Mouse (Mus musculus) urinary bladder, postnatal 36 days (tissue): ENCODE results near the gene Reep3.
A peak's percentile ranks its signal among the peaks of the same experiment; 100 is the strongest.
"Not testable (repeated sequence)": the region's sequence is repeated elsewhere in the genome, so short reads cannot be mapped to it uniquely, and the experiment has no call there.

ENCODE experiments used
- DNase-seq, 2 experiments: peaks; one replicate each; pipeline ENCODE4 v3.0.0; 2022; ENCODE audit warnings: low spot score in 2 of 2, mixed read lengths in 1 of 2

Gene Reep3

DNA sequence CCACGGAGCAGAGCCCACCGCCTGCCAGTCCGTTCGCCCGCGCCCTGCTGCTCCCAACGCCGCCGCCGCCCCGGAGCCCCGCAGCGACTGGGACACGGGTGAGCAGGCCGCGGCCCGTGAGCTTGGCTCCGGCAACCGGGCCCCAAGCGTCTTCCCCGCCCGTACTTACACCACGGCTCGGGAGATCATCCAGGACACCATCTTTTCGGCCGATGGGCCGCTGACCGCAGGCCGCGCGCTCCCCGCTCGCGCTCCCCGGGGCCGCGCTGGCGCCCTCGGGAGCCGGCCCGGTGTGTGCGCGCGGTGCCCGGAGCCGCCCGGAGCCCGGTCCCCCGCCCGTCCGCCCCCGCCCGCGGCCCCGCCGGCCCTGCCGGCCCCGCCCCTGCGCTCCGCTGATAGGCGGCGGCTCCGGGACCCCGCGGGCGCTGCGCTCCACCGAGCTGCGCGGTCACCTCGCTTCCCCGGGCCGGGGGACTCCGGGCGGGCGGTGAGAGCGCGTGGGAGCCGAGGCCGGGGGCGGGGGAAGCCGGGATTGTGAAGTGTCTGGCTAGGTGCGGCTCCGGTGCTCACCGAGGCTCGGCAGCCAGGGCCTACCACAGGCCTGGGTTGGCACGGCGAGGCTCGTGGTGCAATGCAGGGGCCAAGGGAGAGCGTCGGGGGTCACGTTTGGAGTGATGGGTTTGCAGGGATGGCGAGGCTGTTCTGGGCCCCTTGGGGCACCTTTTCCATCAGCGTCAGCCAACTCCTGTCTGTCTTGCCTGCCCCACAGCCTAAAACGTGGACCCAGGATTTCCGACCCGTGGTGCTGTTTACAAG lies at the start of gene Reep3:
Gene Reep3, minus strand, starts transcription at position 325 of the 816 bp plus-strand sequence.
- DNase-seq = peak; percentile 63 to 67

DNA sequence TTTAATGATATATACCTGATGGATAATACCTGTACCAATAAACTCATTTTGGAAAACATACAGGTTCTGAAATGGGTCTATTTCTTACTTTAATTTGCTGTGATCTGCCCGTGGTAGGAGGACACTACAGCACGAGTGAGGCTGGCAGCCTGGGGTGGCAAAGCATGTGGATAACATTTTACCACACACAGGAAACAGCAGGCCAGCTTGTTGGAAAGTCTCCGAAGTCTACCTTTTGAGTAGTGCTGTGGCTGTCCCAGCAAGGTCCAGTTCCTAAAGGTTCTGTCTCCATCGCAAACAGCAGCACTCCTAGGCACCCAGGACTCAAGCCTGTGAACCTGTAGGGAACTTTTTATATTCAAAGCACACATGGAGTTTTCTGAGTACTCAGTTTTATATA lies 48.9 kb upstream of the Reep3 start:
- no peak for DNase-seq

DNA sequence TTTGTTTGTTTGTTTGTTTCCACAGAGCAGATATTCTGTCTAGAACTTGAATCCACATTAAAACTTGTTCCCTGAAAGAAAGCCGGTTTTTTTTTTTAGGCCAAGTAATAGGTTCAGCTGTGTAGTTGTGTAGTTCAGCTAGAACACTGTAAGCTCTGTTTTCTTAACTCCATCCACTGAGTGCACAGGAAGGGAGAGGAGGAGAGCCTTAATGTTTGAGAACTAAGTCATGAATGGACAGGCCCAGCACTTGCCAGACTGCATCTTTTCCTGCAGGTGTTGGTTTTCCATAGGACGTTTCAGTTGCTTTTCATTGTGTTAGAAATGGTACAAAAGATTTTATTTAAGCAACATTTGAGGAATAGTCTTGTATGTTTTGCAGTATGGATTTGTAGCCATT lies 47.5 kb upstream of the Reep3 start:
- DNase-seq = no peak

DNA sequence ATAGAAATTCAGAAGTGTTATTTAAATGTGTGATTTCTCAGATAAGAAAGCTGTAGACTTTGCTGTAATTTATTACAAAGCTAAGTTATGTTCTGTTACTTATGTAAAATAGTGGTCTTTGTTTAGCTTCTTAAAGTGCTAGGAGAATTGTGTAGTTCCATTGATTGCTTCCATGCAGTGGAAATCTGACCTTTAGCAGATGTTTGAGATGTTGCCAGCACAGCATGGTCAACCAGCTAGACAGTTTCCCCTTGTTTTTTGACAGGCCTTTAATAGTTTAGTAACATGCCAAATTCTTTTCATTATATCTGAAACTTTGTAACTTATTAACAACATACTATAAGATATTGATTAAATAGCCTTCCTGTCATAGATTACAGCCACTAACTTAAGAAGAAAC lies 46.9 kb upstream of the Reep3 start:
- no peak for DNase-seq

DNA sequence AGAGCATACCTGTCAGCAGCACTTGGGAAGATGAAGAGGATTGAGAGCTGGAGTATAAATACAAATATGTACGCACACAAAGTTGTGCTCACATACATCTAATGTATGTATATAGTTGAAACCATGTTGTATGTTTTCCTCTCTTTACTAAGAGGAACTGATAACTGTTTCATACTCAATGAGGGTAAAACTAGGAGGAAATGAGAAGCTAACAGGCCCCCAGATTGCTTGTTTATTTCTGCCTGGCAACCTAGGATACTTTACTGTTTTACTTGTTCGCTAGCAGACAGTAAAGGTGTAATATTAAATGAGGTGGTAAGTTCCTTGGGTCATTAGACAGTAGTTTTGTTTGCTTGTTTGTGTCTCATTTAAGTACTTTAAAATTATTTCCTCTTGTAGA lies 40.7 kb upstream of the Reep3 start:
- DNase-seq = no peak

DNA sequence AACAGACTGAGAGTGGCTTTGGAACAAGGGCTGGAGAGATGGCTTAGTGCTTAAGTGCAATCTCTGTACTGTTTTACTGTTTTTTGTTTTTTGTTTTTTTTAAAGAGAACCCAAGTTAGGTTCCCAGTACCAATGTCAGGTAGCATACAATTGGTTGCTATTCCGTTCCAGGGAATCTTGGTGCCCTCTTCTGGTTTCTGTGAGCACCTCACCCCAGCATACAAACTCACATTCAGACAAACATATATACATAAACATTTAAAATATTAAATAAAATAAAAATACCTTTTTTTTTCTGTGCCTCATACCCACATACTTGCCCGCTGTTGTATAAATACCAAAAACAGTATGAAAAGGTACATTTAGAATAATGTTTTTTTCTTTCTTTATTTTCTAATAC lies 37.6 kb upstream of the Reep3 start:
- no peak for DNase-seq

DNA sequence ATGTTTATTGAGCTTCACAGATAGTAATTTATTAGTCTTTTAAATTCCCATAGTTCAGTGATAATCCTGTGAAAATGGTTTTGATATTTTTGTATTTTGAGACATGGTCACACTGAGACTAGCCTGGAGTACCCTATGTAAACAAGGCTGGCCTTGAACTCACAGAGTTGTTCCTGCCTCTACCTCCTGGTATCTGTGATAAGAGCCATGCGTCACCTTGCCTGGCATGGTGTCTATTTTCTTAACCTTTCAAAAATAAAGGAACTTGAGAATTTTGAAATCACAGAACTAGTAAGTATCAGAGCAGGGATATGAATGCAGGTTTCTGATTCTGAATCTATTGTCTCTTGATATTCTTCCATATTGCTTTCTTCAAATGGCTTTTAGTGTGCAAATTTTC lies 35.0 kb upstream of the Reep3 start:
- no peak for DNase-seq

DNA sequence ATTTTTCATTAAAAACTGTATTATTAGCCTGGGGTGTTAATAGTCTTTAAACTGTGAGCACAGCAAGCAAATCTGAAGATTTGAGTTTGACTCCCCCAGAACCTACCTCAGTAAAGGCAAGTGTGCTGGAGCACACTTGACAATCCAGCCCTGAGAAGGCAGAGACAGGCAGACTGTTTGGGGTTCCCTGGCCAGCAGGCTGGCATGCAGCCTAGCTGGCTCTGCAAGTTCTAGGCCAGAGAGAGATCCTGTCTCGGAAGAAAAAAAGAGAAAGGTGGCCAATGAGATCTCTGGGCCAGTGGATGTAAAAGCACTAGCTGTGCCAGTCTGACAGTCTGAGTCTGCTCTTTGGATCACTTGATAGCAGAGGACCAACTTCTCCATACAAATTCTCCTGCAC lies 32.8 kb upstream of the Reep3 start:
- peak in 1 of 2 experiments; percentile 52 for DNase-seq

DNA sequence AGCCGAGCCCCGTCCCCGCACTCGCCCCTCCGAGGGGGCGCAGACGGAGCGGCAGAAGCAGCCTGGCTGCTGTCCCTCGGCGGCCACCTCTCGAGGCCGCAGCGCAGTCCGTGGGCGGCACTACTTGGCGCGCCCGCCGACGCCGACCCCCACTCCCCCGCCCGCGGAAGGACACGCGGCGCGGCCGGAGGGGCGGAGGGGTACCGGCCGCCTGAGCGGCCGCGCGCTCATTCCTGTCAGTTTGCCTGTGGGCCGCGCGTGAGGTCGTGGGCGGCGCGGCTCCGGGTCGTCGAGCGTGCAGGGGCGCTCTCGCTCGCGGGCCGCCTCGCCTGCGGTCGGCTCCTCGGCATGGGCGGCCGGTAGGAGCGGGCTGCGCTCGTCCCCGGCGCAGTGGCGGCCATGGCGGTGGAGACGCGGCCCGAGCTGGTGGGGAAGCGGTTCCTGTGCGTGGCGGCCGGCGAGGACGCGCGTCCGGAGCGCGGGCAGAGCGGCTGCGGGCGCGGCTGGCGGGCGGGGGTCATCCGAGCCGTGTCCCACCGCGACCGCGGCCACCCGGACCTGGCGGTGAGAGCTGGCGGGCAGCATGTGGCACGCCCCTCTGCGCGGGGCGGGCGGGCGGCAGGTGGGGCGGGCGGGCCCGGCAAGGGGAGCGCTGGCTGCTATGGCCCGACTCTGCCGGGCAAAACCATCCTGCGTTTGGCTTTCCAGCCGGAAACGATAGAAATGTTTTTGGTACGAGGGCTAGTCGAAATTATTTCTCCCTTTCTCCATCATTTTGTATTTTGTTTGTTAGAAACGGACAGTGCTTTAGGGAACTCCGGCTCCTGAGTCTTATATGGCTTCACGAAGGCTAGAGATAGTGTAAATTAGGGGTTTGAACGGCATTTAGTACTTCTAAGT lies 30.4 kb upstream of the Reep3 start:
- no peak for DNase-seq

DNA sequence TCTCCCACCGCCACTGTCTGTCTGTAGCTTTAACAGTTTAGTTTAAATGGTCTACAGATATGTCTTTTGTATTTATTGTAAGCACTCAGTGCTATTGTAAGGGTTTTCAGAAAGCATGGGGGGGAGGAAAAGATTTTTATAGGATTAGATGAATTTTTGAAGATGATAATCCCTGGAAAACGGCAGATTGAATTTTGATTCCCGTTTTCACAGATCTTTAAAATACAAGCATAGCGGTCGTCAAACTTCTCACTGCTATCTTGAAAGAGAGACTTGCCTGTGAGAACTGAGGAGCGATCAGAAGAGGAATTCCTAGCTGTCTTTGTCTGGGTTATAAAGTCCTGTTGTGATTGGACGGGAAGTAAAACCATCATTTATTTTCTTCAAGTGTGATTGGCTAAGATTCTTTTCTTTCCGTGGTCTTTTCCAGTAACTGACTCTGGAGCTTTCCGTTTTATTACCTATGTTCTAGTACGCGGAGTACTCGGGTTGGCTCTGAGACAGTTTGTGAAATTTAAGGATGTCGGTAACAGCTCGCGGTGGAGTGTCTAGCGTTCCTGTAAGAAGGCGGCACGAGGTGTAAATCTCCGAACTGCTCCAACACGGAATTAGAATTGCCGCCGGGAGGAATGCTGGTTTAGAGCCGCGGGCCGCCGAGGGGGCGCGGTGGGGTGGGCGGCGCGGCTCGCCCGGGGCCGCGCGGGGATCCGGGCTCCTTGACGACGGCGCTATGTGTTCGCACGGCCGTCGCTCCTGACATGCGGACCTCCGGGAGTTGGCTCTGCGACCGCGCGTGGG lies 29.5 kb upstream of the Reep3 start:
- DNase-seq = no peak

DNA sequence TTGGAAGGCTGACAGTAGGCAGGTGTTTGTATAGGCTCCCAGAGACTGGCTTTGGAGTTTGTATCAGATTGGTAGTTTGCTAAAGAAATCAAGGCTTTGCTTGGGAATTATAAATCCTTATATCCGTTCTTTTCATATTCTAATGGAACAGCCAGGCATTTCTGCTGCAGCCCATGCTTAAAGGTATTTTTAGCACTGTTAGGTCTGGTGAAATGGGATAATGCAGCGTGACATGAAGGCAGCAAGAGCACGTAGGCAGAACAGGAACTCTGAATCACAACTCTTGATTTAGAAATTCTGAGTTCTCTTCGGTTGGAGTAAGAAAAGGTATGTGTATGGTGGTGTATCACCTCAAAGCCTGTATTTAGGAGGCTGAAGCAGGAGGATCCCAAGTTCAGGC lies 27.4 kb upstream of the Reep3 start:
- no peak for DNase-seq

DNA sequence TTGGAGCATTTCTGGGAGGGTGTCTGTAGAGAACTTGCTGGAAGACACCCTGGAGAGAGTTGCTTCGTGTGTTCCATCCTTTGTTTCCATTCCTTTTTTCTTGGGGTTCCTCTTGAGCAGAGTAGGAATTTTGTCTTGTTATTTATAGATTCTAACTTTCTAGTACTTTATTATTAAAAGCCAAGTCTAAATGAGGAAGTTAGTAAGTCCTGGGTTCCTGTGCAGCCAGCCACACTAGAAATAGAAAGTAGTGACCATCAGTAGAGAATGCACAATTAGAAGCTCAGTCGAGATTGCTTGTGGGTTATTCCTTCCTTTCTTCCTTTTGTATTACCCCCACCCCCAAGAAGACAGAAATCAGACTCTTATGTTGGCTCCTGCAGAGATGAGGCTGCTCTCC lies 27.0 kb upstream of the Reep3 start:
- DNase-seq = no peak

DNA sequence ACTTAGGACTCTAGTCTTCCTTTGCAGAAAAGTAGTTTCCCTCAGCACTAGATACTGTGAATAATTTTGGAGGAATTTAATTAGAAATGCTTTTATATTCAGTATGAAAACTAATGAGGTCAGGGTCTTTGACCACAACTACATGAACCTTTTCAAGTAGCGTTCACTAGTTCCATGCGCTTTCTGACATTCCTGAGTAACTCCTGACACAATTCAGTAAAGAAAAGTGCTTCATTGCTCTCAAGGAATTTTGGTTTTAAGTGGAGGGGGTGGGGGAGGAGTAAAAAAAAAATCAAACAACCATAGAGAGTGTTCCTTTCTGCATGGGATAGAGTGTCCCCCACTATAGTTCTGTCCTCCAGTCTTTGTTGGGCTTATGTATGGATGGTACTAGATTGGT lies 23.9 kb upstream of the Reep3 start:
- DNase-seq = no peak

DNA sequence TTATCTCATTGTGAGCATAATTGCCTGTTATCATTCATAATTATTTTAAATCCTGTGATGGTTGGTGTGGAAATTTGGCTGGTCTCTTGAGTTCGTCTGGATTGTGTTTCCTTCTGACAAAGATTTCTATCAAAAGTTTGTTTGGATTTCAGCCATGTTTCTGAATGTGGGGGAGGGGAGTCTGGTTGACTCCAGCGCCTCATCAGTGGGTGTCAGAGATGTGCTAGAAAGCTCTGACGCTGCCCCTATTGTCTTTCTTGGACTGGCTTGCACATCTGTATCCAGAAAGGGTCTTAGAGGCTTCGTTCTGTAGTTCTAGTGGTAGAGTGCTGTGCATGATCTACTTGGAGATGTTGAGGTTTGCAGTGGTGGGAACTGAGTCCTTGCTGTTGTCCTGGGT lies 23.4 kb upstream of the Reep3 start:
- DNase-seq = no peak

DNA sequence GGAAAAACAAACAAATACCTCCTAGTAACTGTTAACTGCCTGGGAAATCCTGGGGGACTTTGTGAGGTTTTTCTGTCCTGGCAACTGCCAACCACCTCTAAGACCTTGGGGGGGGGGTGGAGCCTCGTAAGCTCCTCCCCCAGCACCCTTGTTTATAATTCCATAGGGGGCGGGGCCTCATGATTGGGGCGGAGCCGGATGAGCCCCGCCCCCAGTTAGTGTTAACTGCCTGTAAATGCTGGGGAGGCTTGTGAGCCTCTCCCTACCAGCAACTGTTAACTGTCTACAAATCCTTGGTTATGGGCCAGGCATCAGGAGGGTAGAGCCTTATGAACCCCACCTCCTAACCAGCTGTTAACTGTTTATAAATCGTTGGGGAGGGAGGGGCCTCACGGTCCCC lies 22.5 kb upstream of the Reep3 start:
- DNase-seq = no peak

DNA sequence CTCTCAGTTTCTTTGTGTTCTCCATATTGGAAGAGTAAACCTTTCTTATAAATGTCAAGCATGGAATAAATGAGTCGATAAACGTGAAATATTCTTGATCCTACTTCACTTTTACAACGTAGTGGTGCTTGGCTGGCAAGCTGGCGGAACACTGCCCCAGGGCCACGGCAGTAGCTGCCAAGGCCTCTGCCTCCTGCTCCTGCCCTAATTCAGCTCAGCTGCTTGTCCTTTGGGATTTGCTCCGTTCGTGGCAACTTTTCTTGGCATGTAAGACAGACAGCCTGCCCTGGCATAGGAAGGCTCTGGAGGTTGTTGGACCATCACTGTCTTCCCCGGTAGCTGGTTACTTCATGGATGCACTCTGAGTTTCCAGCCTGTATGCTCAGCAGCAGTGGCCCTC lies 19.5 kb upstream of the Reep3 start:
- DNase-seq = peak in 1 of 2 experiments; percentile 54

DNA sequence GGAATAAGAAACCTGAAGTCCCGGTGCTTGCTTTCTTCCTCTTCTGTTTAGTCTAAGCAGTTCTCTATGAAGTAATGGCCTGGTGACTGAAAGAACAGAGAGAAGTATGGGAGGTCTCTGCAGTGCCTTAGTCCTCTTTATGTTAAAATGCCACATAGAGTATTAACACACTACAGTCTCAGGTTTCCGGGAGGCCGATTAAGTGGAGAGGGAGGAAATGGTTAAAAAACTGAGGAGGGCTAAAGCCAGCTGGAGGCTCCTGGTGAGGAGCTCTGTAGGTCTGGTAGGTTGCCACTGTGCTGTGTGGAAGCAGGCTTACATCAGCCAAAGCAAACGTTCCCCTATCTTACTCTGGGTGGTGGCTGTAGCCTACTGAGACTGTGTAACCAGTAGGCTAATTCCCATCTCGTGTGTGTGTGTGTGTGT lies 18.9 kb upstream of the Reep3 start:
- DNase-seq = no peak

DNA sequence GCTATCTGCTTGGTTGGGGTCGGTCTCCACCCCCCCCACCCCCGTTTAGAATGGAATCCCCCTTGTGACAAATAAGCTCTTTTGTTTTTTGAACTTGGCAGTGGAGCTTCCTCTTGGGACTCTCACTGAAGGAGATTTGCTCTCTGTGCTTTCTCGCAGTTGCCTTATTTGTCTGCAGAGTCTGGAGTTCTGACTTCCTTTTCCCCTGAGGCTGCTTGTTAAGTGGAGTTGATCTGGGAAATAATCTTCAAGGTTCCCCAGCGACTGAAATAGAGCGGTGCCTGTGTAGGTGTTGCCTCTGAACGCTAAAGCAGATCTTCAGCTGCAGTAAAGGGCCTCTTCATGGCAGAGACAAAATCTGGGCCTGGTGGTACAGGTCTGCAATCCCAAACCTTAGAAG lies 18.4 kb upstream of the Reep3 start:
- no peak for DNase-seq

DNA sequence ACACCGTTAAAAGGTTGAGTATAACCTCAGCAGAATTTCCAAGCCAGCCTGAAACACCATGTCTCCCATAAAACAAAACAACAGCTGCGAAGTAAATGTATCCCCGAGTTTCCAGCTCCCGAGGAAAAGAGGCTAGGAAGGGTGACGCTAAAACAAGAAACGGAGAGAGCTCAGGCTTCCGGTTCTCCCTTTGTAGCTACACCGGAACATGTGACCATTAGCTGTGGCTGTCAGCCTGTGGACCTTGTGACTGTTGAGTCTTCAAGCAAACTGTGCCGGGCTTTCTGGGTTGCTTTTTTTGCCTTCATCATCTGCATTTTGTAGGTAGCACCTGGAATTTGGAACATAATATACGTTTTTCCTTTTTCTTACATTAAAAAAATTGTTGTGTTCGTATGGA lies 17.1 kb upstream of the Reep3 start:
- no peak for DNase-seq

DNA sequence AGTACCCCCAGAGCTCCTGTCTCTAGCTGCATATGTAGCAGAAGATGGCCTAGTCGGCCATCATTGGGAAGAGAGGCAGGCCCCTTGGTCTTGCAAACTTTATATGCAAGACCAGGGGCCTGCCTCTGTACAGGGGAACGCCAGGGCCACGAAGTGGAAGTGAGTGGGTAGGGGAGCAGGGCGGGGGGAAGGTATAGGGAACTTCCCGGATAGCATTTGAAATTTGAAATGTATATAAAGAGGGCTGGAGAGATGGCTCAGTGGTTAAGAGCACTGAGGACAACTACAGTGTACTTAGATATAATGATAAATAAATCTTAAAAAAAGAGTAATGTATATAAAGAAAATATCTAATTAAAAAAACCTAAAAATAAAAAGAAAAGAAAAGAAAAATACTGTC lies 16.2 kb upstream of the Reep3 start:
- DNase-seq = not testable (repeated sequence)

DNA sequence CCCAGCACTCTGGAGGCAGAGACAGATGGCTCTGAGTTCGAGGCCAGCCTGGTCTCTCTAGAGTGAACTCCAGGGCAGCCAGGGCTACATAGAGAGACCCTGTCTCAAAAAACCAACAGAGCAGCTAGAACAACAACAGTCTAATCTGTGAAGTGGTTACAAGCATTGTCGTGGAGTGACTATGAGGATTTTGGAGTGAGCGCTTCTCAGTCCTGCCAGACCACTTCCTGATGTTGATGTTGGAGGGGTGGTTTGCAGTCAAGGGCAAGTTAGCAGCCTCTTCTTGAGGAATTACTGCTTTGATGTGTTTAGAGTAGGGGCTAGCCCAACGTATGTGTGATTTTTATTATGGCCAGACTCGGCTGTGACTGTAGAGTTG lies 15.0 kb upstream of the Reep3 start:
- no peak for DNase-seq
